Mouse (Mus musculus): Measurements from ENCODE around the gene Gm5148. TPM values are rescaled to one million over a fixed set of nuclear protein-coding genes. Genes with fewer than 3 reads are reported as not detected.

Gm5148 gene
- total and polyA plus RNA-seq, 2 experiments from 2014 or later, result 10.5 to 12.0 TPM

DNA sequence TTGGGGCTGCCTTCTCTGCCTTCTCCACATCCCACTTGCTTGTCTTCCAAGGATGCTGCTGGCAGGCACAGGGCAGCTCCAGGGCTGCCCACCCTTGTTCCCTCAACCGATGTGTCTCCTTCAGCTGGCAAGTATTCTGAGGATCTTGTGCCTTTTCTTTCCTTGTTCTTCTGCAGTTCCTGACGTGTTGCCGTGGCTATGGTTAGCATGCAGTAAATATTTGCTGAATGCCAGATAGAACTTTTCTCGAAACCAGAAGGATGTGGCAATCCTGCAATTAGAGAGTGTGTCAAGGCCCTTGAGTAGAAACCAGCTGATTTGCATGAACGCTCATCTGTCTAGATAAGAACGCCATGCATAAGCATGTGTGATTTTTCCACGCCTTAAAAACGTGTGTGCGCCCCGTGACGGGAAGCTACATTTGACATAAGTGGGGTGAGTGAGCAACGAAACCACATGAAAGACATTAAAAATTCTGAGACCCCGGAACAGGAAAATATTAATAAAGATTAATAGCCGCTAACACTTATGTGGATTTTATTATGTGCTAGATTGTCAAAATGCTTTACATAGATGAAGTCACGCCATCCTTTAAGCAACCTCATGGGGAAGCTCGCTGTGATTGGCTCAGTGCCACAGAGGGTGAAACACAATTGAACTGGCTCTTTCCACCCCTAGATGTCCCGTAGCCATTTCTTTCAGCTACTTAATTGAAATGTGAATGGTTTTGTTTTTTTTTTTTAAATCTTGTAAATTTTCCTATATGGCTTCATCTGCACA is 14.1 kb upstream of the Gm5148 start:
- DNase-seq (ENCODE audit: low spot score) (peak; percentile 57), ATAC-seq (peak; percentile 81)
- no peak for TF ChIP-seq CTCF (IDR thresholded peaks at IDR 0.05; ENCODE audit: low read depth)
- Histone ChIP-seq H3K4me2 (ENCODE audit: low read depth, low read length) (0 out of 2 replicates have a peak overlapping the region, but pooled peaks have one; percentile 10), H3K27ac (peak overlapping the region; percentile 58), H3K27me3 (ENCODE audit: insufficient read depth, low read length) (no peaks in the 10 kb centered on the region), H3K9ac (replicated peaks; ENCODE audit: low read length) (no peak overlapping the region), H3K4me1 (ENCODE audit: insufficient read depth, low read length) (peaks cover 4% of the 10 kb centered on the region; the same call in 1 of the 2 replicates), H3K36me3 (ENCODE audit: insufficient read depth, low read length) (no peaks in the 10 kb centered on the region), H3K9me3 (ENCODE audit: low read length) (no peaks in the 10 kb centered on the region), H3K4me3 (ENCODE audit: low read length) (no peak overlapping the region)
- WGBS, result 43% methylated on average over 17 of the region's 17 CpGs

DNA sequence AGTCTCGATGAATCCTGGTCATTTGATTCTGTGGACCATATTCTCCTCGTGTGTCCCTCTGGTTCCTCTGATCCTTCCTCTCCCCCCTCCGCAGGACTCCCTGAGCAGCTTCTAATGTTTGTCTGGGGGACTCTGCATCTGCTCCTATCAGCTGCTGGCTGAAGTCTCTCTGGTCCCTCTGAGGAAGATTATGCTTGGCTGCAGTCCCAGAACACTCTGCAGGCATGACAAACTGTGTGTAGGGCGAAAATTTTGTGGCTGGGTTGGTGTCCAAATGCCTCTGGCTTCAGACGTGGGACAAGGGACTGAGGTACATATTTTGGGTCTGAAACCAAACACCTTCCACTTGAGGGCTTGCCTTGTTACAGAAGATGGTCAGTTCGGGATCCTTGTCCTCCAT is 13.1 kb upstream of the Gm5148 start:
- H3K9ac ChIP-seq (replicated peaks; ENCODE audit: low read length), result no peak overlapping the region
- no peak overlapping the region for H3K4me2 ChIP-seq (ENCODE audit: low read depth, low read length)
- DNase-seq (ENCODE audit: low spot score) (peak; percentile 77), ATAC-seq (peak; percentile 58)
- H3K4me1 ChIP-seq (ENCODE audit: insufficient read depth, low read length), result peaks cover 4% of the 10 kb centered on the region; the same call in 1 of the 2 replicates
- H3K4me3 ChIP-seq (ENCODE audit: low read length), result no peak overlapping the region
- 36% methylated on average over 6 of the region's 6 CpGs for WGBS
- H3K27me3 ChIP-seq (ENCODE audit: insufficient read depth, low read length), result no peaks in the 10 kb centered on the region
- no peaks in the 10 kb centered on the region for H3K36me3 ChIP-seq (ENCODE audit: insufficient read depth, low read length)
- no peak for TF ChIP-seq CTCF (IDR thresholded peaks at IDR 0.05; ENCODE audit: low read depth)
- H3K9me3 ChIP-seq (ENCODE audit: low read length), result no peaks in the 10 kb centered on the region
- peak overlapping the region; percentile 58 for H3K27ac ChIP-seq

DNA sequence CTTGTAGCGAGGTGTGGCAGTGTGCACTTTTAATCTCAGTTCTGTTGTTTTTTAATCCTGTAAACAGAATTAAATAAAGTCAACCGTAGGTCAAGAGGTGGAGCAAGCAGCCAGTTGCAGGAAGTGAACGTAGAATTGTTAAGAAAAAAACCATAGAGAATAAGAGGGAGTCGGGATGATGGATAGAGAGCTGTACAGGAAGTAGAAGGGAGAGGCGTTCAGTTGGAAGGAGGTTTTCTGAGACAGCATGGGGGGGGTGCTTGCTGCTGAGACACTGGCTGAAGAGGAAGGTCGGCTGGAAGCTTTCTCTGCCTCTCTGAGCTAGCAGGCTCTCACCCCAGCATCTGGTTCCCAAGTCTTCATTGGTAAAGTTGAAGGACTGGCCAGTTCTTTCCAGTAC is 10.9 kb upstream of the Gm5148 start:
- Histone ChIP-seq H3K36me3 (ENCODE audit: insufficient read depth, low read length) (no peaks in the 10 kb centered on the region), H3K27ac (no peak overlapping the region), H3K4me3 (ENCODE audit: low read length) (no peak overlapping the region), H3K4me2 (ENCODE audit: low read depth, low read length) (no peak overlapping the region), H3K9ac (replicated peaks; ENCODE audit: low read length) (no peak overlapping the region), H3K9me3 (ENCODE audit: low read length) (no peaks in the 10 kb centered on the region), H3K4me1 (ENCODE audit: insufficient read depth, low read length) (peaks cover 4% of the 10 kb centered on the region; the same call in 1 of the 2 replicates), H3K27me3 (ENCODE audit: insufficient read depth, low read length) (no peaks in the 10 kb centered on the region)
- DNase-seq (ENCODE audit: low spot score) (no peak), ATAC-seq (no peak)
- 77% methylated on average over 6 of the region's 6 CpGs for WGBS
- TF ChIP-seq CTCF (IDR thresholded peaks at IDR 0.05; ENCODE audit: low read depth), result no peak

DNA sequence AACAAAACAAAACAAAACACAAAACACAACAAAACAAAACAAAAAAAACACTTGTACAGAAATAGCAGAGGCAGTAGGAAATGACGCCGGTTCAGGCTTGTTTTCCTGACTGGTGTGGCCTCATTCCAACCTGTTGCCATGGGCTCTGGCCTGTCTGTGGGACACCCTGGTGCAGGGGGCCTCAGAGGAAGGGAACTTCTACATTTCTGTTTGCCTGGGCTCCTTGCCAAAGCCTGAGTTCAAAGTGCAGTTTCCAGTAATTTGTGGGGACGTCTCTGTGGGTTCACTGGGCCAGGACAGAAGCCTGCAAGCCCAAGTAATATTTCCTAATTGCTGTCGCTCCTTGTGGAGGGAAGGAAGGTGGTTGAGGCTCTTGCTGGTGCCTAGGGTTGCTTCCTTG is 4.9 kb upstream of the Gm5148 start:
- peak; percentile 76 for DNase-seq (ENCODE audit: low spot score)
- Histone ChIP-seq H3K27me3 (ENCODE audit: insufficient read depth, low read length) (no peaks in the 10 kb centered on the region), H3K4me3 (ENCODE audit: low read length) (no peak overlapping the region), H3K4me2 (ENCODE audit: low read depth, low read length) (no peak overlapping the region), H3K9me3 (ENCODE audit: low read length) (no peaks in the 10 kb centered on the region), H3K36me3 (ENCODE audit: insufficient read depth, low read length) (no peaks in the 10 kb centered on the region), H3K4me1 (ENCODE audit: insufficient read depth, low read length) (peaks cover 4% of the 10 kb centered on the region; the same call in 1 of the 2 replicates), H3K9ac (replicated peaks; ENCODE audit: low read length) (no peak overlapping the region), H3K27ac (no peak overlapping the region)
- ATAC-seq, result 0 out of 2 replicates have a peak, but pooled peaks have one; percentile 53
- 31% methylated on average over 4 of the region's 4 CpGs for WGBS
- TF ChIP-seq CTCF (IDR thresholded peaks at IDR 0.05; ENCODE audit: low read depth), result no peak

DNA sequence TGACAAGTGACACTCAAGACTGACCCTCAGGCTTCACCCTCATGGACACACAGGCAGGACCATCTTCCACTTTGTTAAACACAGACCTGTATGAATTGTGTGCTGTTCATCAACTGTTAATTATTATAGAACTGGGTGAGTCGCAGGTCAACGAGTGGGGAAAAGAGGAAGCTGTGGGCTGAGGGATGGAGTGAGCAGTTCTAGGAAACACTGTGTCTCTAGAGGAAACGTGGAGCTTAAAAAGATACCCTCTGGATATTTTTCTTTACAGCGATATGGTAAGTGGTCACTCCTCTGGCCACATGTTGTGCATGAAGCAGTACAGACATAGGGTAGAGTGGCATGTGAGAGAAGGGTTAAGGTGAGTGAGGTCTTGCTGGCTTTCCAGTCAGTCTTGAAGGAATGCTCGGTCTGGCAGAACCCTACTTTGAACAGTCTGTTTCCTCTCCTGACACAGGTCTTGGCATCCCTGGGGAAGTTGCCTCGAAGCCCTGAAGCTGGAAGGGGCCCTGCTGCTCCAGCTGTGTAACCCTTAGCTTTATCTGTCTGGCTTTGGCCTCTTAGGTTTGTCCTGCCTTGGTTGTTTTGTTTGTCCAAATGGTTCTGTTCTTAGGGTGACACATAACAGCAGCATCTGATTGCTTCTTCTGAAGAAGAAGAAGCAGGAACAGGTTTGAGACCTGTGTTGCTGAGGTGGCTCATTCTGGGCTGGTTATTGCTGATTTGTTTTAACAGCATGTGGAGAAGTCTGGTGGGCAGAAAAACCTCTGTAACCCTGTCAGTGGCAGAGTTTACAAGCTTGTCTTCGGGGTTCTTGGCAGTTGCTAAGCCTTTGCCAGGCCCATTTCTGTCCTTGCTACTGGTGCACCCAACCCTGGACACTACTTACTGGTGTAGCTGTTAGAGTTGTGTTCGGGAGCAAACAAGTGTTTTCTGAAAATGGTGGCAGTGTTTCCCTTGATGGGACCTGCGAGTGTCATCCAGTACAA is 4.1 kb upstream of the Gm5148 start:
- peak overlapping the region; percentile 16; the same call in 1 of the 2 replicates for H3K27ac ChIP-seq
- peaks cover 11% of the 10 kb centered on the region; the same call in 1 of the 2 replicates for H3K4me1 ChIP-seq (ENCODE audit: insufficient read depth, low read length)
- TF ChIP-seq CTCF (IDR thresholded peaks at IDR 0.05; ENCODE audit: low read depth), result no peak
- H3K36me3 ChIP-seq (ENCODE audit: insufficient read depth, low read length), result no peaks in the 10 kb centered on the region
- no peak overlapping the region for H3K9ac ChIP-seq (replicated peaks; ENCODE audit: low read length)
- WGBS, result 69% methylated on average over 9 of the region's 9 CpGs
- H3K9me3 ChIP-seq (ENCODE audit: low read length), result no peaks in the 10 kb centered on the region
- ATAC-seq (no peak), DNase-seq (ENCODE audit: low spot score) (no peak)
- no peaks in the 10 kb centered on the region for H3K27me3 ChIP-seq (ENCODE audit: insufficient read depth, low read length)
- H3K4me2 ChIP-seq (ENCODE audit: low read depth, low read length), result no peak overlapping the region
- no peak overlapping the region for H3K4me3 ChIP-seq (ENCODE audit: low read length)

DNA sequence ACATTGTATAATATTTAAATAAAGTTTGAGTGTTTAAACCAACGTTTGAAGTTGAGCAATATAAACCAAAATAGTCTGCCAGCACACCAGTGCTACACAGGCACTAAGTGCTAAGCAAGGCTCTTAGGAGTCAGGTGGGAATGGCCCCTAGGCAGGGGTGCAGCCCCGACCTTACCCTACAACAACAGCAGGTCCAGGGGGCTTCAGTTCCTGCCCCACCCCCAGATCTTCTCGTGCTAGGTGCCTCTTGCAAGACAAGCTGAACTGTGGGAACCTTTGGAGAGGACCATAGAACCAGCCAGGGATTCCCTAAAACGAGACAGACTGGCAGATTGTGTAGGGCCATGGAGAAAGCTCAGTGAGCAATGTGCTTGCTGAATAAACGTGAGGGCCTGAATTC is 3.1 kb upstream of the Gm5148 start:
- Histone ChIP-seq H3K9ac (replicated peaks; ENCODE audit: low read length) (no peak overlapping the region), H3K4me2 (ENCODE audit: low read depth, low read length) (no peak overlapping the region), H3K9me3 (ENCODE audit: low read length) (no peaks in the 10 kb centered on the region), H3K27ac (no peak overlapping the region), H3K36me3 (ENCODE audit: insufficient read depth, low read length) (no peaks in the 10 kb centered on the region), H3K4me1 (ENCODE audit: insufficient read depth, low read length) (peaks cover 12% of the 10 kb centered on the region; the same call in 1 of the 2 replicates), H3K27me3 (ENCODE audit: insufficient read depth, low read length) (no peaks in the 10 kb centered on the region), H3K4me3 (ENCODE audit: low read length) (no peak overlapping the region)
- TF ChIP-seq CTCF (IDR thresholded peaks at IDR 0.05; ENCODE audit: low read depth), result no peak
- ATAC-seq, result no peak
- 88% methylated on average over 5 of the region's 5 CpGs for WGBS
- DNase-seq (ENCODE audit: low spot score), result no peak

All from hindbrain, postnatal 0 days (tissue).